Mouse (Mus musculus): ENCODE results near the gene Serpina16. TPM values are rescaled to one million over a fixed set of nuclear protein-coding genes. Genes with fewer than 3 reads are reported as not detected.
"Not testable (repeated sequence)": the region's sequence is repeated elsewhere in the genome, so short reads cannot be mapped to it uniquely, and the experiment has no call there.

Gene Serpina16
- polyA plus RNA-seq, 1 experiment from 2014 or later: not detected

DNA sequence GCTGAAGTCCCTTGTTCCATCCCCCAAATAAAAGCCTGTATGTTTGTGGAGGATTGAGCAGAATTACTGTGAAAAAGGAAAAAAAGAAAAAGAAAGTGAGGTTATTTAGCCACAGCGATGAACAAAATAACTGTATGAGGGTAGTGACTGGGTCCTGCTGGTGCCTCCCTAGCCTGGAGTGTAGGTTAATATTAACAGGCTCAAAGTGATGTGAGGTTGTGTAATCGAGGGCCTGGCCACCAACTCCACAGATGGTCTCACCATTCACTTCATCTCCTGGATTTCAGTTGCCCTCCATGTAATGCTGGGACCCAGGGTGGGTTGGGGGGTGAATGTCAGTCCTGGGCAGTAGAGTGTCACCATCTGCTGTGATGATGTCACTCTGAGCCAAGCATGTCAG is 5.8 kb upstream of the Serpina16 start:
- H3K36me3 ChIP-seq: no peaks in the 10 kb centered on the region
- no peaks in the 10 kb centered on the region for H3K9me3 ChIP-seq (replicated peaks)
- no peak overlapping the region for H3K9ac ChIP-seq
- H3K27ac ChIP-seq: no peak overlapping the region
- no peaks in the 10 kb centered on the region for H3K4me1 ChIP-seq (replicated peaks)
- WGBS: 61% methylated on average over 2 of the region's 2 CpGs
- H3K27me3 ChIP-seq: no peaks in the 10 kb centered on the region
- ATAC-seq (replicated peaks; ENCODE audit: insufficient number of reproducible peaks, insufficient read depth, low FRiP score, low read depth): no peak
- H3K4me2 ChIP-seq: no peak overlapping the region
- no peak overlapping the region for H3K4me3 ChIP-seq

DNA sequence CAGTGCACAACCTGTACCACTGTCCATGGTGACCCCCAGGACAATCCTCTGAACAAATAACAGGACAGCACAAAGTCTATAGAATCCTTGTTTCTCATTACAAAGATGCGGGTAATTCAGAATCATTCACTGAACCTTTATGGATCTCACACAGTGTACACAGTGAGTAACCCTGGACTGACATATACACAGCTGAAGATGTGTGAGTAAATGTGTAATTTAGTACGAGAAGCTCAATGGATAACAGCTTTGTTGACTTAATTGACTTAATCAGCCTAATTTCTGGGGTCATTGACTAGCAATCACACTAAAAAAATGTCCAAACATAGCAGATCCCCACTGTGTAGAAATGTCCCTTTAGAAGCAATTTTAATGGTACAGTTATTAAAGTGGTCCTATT is 5.2 kb upstream of the Serpina16 start:
- H3K27me3 ChIP-seq: no peaks in the 10 kb centered on the region
- H3K27ac ChIP-seq: no peak overlapping the region
- H3K36me3 ChIP-seq: no peaks in the 10 kb centered on the region
- H3K4me1 ChIP-seq (replicated peaks): 0 out of 2 replicates have a peak, but pooled peaks cover 2% of the 10 kb centered on the region
- no peak overlapping the region for H3K4me2 ChIP-seq
- H3K9me3 ChIP-seq (replicated peaks): no peaks in the 10 kb centered on the region
- no peak overlapping the region for H3K9ac ChIP-seq
- no peak overlapping the region for H3K4me3 ChIP-seq
- WGBS: 82% methylated on average over 2 of the region's 2 CpGs
- ATAC-seq (replicated peaks; ENCODE audit: insufficient number of reproducible peaks, insufficient read depth, low FRiP score, low read depth): no peak

DNA sequence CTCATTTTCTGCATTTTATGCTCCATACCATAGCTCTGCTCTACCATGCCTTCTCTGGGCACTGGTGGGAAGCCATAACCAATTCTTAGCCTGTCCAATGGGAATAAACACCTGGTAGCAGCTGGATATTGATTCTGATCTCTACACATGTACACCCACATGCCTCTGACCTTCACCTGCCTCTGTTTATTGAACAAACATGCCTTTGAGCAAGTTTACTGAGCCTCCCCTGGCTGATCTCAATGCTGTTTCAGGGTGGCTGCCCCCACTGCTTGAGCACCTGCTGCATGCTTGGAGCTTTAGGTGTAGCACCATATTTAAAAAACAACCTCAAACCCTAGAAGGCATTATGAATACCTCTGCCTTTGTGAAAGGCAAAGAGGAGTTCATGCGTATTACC is 3.9 kb upstream of the Serpina16 start:
- H3K4me2 ChIP-seq; H3K4me1 ChIP-seq (replicated peaks); H3K9me3 ChIP-seq (replicated peaks); H3K4me3 ChIP-seq; ATAC-seq (replicated peaks; ENCODE audit: insufficient number of reproducible peaks, insufficient read depth, low FRiP score, low read depth); H3K9ac ChIP-seq; H3K27ac ChIP-seq; H3K27me3 ChIP-seq; H3K36me3 ChIP-seq: not testable (repeated sequence)
- WGBS: 97% methylated on average over 1 of the region's 1 CpGs

DNA sequence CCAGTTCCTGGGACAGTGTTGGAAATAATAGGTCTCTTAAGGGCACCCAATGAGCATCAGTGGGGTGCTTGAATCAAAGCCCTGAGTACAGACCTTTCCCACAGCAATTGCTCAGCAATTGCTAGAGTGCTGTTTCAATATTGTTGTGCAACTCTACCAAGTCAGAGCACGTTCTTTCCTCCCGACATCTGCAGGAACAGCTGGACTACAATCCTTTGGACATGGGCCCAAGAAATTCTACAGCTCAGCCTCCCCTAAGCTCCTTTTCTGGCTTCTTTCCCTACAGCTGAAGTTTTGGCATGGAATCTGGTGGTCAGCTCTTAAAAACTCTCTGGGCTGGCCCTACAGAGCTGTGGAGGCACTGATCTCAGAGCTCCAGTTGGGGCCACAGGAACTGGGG is 2.8 kb downstream of the Serpina16 start:
- Histone ChIP-seq H3K4me1 (replicated peaks) (0 out of 2 replicates have a peak, but pooled peaks cover 2% of the 10 kb centered on the region), H3K9ac (no peak overlapping the region), H3K9me3 (replicated peaks) (no peaks in the 10 kb centered on the region), H3K27me3 (no peaks in the 10 kb centered on the region), H3K4me3 (no peak overlapping the region), H3K27ac (no peak overlapping the region), H3K4me2 (no peak overlapping the region), H3K36me3 (no peaks in the 10 kb centered on the region)
- no peak for ATAC-seq (replicated peaks; ENCODE audit: insufficient number of reproducible peaks, insufficient read depth, low FRiP score, low read depth)
- WGBS: 76% methylated on average over 2 of the region's 2 CpGs

DNA sequence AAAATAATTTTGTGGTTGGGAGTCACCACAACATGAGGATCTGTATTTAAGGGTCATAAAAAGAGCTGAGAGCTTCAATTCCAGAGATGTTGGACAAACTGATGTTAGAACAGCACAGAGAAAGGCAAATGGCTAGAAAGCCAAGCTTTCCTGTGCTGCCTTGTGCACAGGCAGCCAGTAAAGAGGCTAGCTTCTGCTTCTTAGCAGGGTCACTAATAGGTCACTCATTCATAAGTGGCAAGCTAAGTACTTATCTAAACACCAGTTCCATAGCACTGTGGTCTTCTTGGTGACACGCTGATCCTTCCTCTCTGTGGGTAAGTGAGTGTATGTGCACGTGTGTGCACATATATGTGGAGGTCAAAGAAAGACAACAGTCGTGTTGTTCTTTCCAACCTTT is 4.5 kb downstream of the Serpina16 start:
- no peak for ATAC-seq (replicated peaks; ENCODE audit: insufficient number of reproducible peaks, insufficient read depth, low FRiP score, low read depth)
- Histone ChIP-seq H3K9ac (no peak overlapping the region), H3K9me3 (replicated peaks) (no peaks in the 10 kb centered on the region), H3K36me3 (no peaks in the 10 kb centered on the region), H3K4me2 (no peak overlapping the region), H3K27ac (no peak overlapping the region), H3K27me3 (no peaks in the 10 kb centered on the region), H3K4me3 (no peak overlapping the region), H3K4me1 (replicated peaks) (0 out of 2 replicates have a peak, but pooled peaks cover under 1% of the 10 kb centered on the region)
- WGBS: 58% methylated on average over 3 of the region's 3 CpGs

DNA sequence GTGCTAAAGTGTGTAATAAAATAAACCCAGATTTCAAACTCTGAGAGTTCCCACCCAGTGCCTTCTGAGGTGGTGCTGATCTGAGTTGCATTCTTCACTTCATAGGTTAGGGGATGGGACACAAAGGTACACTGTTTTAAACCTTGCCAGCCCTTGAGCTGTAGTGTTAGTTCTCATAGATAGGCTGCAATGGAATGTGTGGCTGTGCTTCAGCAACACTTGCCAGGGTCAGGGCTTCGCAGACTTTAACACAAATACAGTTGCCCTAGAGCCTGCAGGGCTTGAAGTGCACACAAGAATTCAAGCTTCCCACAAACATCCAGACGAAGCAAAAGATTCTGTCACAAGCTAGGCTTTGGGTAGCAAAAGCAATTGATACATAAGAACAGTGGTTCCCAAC is 5.0 kb downstream of the Serpina16 start:
- 39% methylated on average over 2 of the region's 2 CpGs for WGBS
- no peak; the same call in 1 of the 2 replicates for ATAC-seq (replicated peaks; ENCODE audit: insufficient number of reproducible peaks, insufficient read depth, low FRiP score, low read depth)
- Histone ChIP-seq H3K4me3 (no peak overlapping the region), H3K4me1 (replicated peaks) (no peaks in the 10 kb centered on the region), H3K9me3 (replicated peaks) (no peaks in the 10 kb centered on the region), H3K27me3 (no peaks in the 10 kb centered on the region), H3K36me3 (no peaks in the 10 kb centered on the region), H3K4me2 (no peak overlapping the region), H3K27ac (no peak overlapping the region), H3K9ac (no peak overlapping the region)

DNA sequence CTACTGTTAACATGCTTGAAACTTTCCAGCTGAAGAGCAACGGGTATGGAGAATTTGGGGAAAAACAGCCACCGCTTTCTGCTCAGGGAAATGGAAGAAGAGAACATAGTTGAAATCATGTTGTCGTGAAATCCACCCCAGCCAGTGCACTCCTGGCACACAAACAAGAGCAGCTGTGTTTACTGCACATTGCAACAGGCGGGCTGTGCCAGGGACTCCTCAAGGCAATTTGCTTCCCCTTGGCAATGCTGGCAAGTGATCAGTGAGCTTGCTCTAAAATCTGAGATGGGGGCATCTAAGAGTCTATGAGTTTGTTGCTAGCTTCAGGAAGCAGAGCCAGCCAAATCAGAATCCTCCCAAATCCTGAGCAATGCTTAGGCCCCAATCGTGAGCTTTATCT is 5.6 kb downstream of the Serpina16 start:
- H3K4me3 ChIP-seq: no peak overlapping the region
- H3K27me3 ChIP-seq: no peaks in the 10 kb centered on the region
- no peak for ATAC-seq (replicated peaks; ENCODE audit: insufficient number of reproducible peaks, insufficient read depth, low FRiP score, low read depth)
- H3K9ac ChIP-seq: no peak overlapping the region
- no peaks in the 10 kb centered on the region for H3K36me3 ChIP-seq
- H3K9me3 ChIP-seq (replicated peaks): no peaks in the 10 kb centered on the region
- H3K27ac ChIP-seq: no peak overlapping the region
- H3K4me2 ChIP-seq: no peak overlapping the region
- no peaks in the 10 kb centered on the region for H3K4me1 ChIP-seq (replicated peaks)
- WGBS: 78% methylated on average over 5 of the region's 5 CpGs

DNA sequence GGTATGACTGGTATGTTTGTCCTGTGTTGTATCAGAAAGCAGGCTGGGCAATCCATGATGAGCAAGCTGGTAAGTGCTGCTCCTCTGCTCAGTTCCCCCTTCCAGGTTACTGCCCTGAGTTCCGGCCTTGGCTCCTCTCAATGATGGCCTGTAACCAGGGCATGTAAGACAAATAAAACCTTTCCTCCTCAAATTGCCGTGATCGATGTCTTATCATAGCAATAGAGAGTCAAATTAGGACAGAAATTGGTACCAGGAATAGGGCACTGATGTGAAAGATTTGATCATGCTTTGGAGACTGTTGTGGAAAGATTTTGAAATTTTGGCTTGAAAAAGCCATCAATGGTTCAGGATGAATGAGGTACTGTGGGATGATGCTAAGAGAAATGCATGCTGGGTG is 10.7 kb downstream of the Serpina16 start:
- Histone ChIP-seq H3K4me1 (replicated peaks) (no peaks in the 10 kb centered on the region), H3K9me3 (replicated peaks) (no peaks in the 10 kb centered on the region), H3K27ac (no peak overlapping the region), H3K36me3 (no peaks in the 10 kb centered on the region), H3K9ac (no peak overlapping the region), H3K4me2 (no peak overlapping the region), H3K4me3 (no peak overlapping the region), H3K27me3 (no peaks in the 10 kb centered on the region)
- no peak for ATAC-seq (replicated peaks; ENCODE audit: insufficient number of reproducible peaks, insufficient read depth, low FRiP score, low read depth)
- WGBS: 79% methylated on average over 3 of the region's 3 CpGs

DNA sequence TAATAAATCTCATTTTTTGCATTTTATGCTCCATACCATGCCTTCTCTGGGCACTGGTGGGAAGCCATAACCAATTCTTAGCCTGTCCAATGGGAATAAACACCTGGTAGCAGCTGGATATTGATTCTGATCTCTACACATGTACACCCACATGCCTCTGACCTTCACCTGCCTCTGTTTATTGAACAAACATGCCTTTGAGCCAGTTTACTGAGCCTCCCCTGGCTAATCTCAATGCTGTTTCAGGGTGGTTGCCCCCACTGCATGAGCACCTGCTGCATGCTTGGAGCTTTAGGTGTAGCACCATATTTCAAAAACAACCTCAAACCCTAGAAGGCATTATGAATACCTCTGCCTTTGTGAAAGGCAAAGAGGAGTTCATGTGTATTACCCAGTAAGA is 13.9 kb downstream of the Serpina16 start:
- not testable (repeated sequence) for H3K4me3 ChIP-seq, H3K4me2 ChIP-seq

DNA sequence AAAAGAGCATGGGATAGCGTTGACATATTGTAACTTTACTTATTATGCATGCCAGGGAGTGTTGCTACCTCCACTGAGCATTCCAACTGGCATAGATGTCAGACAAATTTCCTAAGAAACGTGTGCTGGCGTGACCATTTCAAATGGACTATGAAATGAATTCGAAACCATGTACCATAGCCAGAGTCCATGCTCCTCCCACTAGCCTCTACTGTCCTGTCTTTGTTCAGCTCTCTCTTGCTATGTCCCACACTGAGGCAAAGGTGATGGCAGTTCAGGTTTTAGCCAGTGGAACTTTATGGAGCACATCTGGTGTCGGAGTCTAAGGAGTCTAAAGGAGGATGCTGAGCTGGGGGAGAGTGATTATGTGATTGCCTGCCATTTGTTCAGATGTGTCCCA is 15.9 kb downstream of the Serpina16 start:
- Histone ChIP-seq H3K27ac (no peak overlapping the region), H3K4me1 (replicated peaks) (no peaks in the 10 kb centered on the region), H3K4me2 (no peak overlapping the region), H3K36me3 (no peaks in the 10 kb centered on the region), H3K9me3 (replicated peaks) (no peaks in the 10 kb centered on the region), H3K27me3 (no peaks in the 10 kb centered on the region), H3K4me3 (no peak overlapping the region), H3K9ac (no peak overlapping the region)
- ATAC-seq (replicated peaks; ENCODE audit: insufficient number of reproducible peaks, insufficient read depth, low FRiP score, low read depth): no peak
- WGBS: 79% methylated on average over 5 of the region's 5 CpGs

More for the DNA sequence above, 13.9 kb downstream of the Serpina16 start:
- not testable (repeated sequence) for H3K9ac ChIP-seq; H3K27ac ChIP-seq; H3K4me1 ChIP-seq (replicated peaks); H3K36me3 ChIP-seq; H3K27me3 ChIP-seq; H3K9me3 ChIP-seq (replicated peaks); ATAC-seq (replicated peaks; ENCODE audit: insufficient number of reproducible peaks, insufficient read depth, low FRiP score, low read depth)

DNA sequence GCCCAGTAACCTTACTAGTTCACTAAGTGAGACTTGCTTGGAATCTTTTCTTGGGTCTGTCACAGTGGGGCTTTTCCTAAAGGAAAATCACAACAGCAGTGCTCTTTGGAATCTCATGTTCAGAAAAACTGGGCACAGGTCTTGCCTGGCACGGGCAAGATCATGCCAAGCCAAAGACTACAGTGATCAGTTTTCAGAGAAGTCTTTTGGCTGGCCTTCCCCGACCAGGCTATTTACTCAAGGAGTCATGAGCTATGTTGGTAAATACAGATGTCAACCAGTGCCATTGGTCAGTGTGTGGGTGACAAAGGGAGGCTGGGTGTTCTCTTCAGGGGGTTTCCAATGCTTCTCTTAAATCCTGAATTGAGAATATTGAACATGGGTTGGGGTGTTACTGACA is 16.8 kb downstream of the Serpina16 start:
- H3K27me3 ChIP-seq: no peaks in the 10 kb centered on the region
- no peak overlapping the region for H3K9ac ChIP-seq
- no peak overlapping the region for H3K4me2 ChIP-seq
- no peaks in the 10 kb centered on the region for H3K4me1 ChIP-seq (replicated peaks)
- no peaks in the 10 kb centered on the region for H3K36me3 ChIP-seq
- no peak for ATAC-seq (replicated peaks; ENCODE audit: insufficient number of reproducible peaks, insufficient read depth, low FRiP score, low read depth)
- no peaks in the 10 kb centered on the region for H3K9me3 ChIP-seq (replicated peaks)
- no peak overlapping the region for H3K27ac ChIP-seq
- WGBS: 74% methylated on average over 2 of the region's 2 CpGs
- no peak overlapping the region for H3K4me3 ChIP-seq

DNA sequence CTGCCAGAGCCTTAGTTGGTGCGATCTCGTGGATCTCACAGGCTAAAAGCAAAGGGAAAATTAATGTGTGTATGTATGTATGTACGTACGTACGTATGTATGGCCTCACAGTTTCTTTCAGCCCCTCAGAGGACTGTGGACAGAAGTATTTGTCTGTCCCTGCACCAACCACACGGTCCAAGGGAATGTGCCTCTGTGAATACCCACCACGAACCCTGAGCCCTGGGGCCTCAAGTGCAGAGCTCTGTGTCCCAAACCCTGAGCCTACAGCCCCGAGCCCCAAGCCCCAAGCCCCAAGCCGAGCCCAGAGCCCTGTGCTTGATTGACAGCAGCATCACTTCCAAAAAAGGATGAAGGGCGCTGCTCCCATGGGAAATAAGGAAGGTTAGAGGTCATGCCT is 17.9 kb downstream of the Serpina16 start:
- no peak overlapping the region for H3K27ac ChIP-seq
- H3K9me3 ChIP-seq (replicated peaks): no peaks in the 10 kb centered on the region
- H3K4me3 ChIP-seq: no peak overlapping the region
- no peak for ATAC-seq (replicated peaks; ENCODE audit: insufficient number of reproducible peaks, insufficient read depth, low FRiP score, low read depth)
- H3K9ac ChIP-seq: no peak overlapping the region
- no peak overlapping the region for H3K4me2 ChIP-seq
- no peaks in the 10 kb centered on the region for H3K36me3 ChIP-seq
- H3K4me1 ChIP-seq (replicated peaks): no peaks in the 10 kb centered on the region
- H3K27me3 ChIP-seq: no peaks in the 10 kb centered on the region
- WGBS: 75% methylated on average over 10 of the region's 10 CpGs

Measured in heart, embryonic 15.5 days (tissue).